Mouse (Mus musculus): Measurements from ENCODE around the gene Gadl1. TPM values are rescaled to one million over a fixed set of nuclear protein-coding genes. Genes with fewer than 3 reads are reported as not detected.

Gadl1 gene
- polyA plus RNA-seq, 1 experiment from 2014 or later, result 0.54 TPM

DNA sequence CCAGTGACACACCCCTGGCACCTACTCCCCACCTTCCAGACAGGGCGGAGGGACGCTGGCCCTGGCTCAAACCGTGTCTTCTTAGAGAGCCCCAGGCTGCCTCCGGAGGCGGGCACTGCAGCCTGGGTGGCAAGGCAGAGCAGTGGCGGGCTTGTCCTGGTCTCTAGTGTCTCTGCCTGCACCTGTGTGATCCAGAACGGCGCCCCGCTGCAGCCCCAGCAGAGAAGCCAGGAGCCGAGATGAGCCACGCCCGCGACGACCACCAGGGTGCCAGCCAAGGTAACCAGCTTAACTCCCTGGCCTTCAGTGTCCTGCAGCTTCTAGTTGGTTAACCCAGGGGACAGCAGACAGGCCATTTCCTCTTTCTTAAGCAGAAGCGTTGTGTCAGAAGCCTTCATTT is 930 bp upstream of the Gadl1 start:
- Histone ChIP-seq H3K4me3 (peak overlapping the region; percentile 11; the same call in 1 of the 2 replicates), H3K36me3 (no peaks in the 10 kb centered on the region), H3K4me1 (peaks cover 7% of the 10 kb centered on the region), H3K9me3 (replicated peaks) (no peaks in the 10 kb centered on the region), H3K27ac (replicated peaks) (0 out of 2 replicates have a peak overlapping the region, but pooled peaks have one; percentile 9), H3K27me3 (ENCODE audit: low read depth, poor library complexity, severe bottlenecking) (peaks cover 5% of the 10 kb centered on the region; the same call in 1 of the 2 replicates)
- 10% methylated on average over 15 of the region's 15 CpGs for WGBS
- peak; percentile 20 for DNase-seq (ENCODE audit: low spot score)

GRCm38 (mm10) chr9:115914006-115914405 is 4.8 kb downstream of the Gadl1 start:
- H3K36me3 ChIP-seq, result no peaks in the 10 kb centered on the region
- H3K27me3 ChIP-seq (ENCODE audit: low read depth, poor library complexity, severe bottlenecking), result no peaks in the 10 kb centered on the region
- no peaks in the 10 kb centered on the region for H3K9me3 ChIP-seq (replicated peaks)
- WGBS, result 80% methylated on average over 7 of the region's 7 CpGs
- no peaks in the 10 kb centered on the region for H3K4me1 ChIP-seq
- H3K27ac ChIP-seq (replicated peaks), result no peak overlapping the region
- DNase-seq (ENCODE audit: low spot score), result no peak
- no peak overlapping the region for H3K4me3 ChIP-seq

DNA sequence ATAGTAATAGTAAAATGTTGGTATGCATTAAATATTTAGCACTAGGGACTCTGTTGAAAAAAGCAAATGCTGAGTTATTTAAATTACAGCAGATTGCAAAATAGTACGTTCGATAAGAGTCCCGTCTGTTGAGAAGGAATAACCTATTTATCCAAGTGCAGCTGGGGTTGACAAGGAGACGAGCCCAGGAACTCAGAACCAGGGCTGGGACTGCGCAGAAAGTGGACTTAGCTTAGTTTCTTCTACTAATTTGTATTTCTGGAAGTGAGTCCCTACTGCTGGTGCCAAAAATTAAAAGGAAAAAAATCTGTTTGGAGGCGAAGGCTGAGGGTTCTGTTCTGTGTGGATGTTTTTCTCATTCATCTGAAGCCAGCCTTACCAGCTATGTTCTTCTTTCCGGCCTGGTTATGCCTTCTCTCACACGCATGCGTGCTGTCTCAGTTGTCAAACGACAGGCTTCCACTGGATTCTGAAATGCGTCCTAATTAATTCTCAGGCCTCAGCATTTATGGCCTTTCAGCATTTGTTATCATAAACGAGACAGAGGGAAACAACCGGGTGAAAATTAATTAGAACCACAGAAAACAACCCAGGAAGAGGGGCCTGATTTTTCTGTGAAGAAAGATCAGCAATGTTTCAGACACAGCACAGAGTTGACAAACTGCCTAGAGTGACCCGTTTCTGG is 6.5 kb downstream of the Gadl1 start:
- Histone ChIP-seq H3K27ac (replicated peaks) (no peak overlapping the region), H3K9me3 (replicated peaks) (no peaks in the 10 kb centered on the region), H3K36me3 (no peaks in the 10 kb centered on the region), H3K4me3 (no peak overlapping the region), H3K4me1 (no peaks in the 10 kb centered on the region), H3K27me3 (ENCODE audit: low read depth, poor library complexity, severe bottlenecking) (no peaks in the 10 kb centered on the region)
- WGBS, result 89% methylated on average over 14 of the region's 14 CpGs
- DNase-seq (ENCODE audit: low spot score), result no peak

- H3K9me3 ChIP-seq (replicated peaks), result no peaks in the 10 kb centered on the region
- no peak for DNase-seq (ENCODE audit: low spot score)
- WGBS, result 97% methylated on average over 3 of the region's 3 CpGs
- H3K4me1 ChIP-seq, result no peaks in the 10 kb centered on the region
- H3K36me3 ChIP-seq, result no peaks in the 10 kb centered on the region
- no peaks in the 10 kb centered on the region for H3K27me3 ChIP-seq (ENCODE audit: low read depth, poor library complexity, severe bottlenecking)
- no peak overlapping the region for H3K27ac ChIP-seq (replicated peaks)
- no peak overlapping the region for H3K4me3 ChIP-seq
These were observed 10.5 kb downstream of the Gadl1 start for GRCm38 (mm10) chr9:115919736-115920135.

GRCm38 (mm10) chr9:115922662-115923061 is 13.4 kb downstream of the Gadl1 start:
- H3K27ac ChIP-seq (replicated peaks), result no peak overlapping the region
- no peaks in the 10 kb centered on the region for H3K4me1 ChIP-seq
- 93% methylated on average over 10 of the region's 10 CpGs for WGBS
- H3K4me3 ChIP-seq, result no peak overlapping the region
- DNase-seq (ENCODE audit: low spot score), result no peak
- H3K36me3 ChIP-seq, result no peaks in the 10 kb centered on the region
- H3K27me3 ChIP-seq (ENCODE audit: low read depth, poor library complexity, severe bottlenecking), result no peaks in the 10 kb centered on the region
- no peaks in the 10 kb centered on the region for H3K9me3 ChIP-seq (replicated peaks)

GRCm38 (mm10) chr9:115924094-115924493 is 14.8 kb downstream of the Gadl1 start:
- H3K36me3 ChIP-seq, result no peaks in the 10 kb centered on the region
- 89% methylated on average over 1 of the region's 1 CpGs for WGBS
- no peak overlapping the region for H3K27ac ChIP-seq (replicated peaks)
- no peak for DNase-seq (ENCODE audit: low spot score)
- H3K9me3 ChIP-seq (replicated peaks), result no peaks in the 10 kb centered on the region
- H3K27me3 ChIP-seq (ENCODE audit: low read depth, poor library complexity, severe bottlenecking), result no peaks in the 10 kb centered on the region
- no peak overlapping the region for H3K4me3 ChIP-seq
- no peaks in the 10 kb centered on the region for H3K4me1 ChIP-seq

GRCm38 (mm10) chr9:115931803-115932202 is 22.5 kb downstream of the Gadl1 start:
- DNase-seq (ENCODE audit: low spot score), result no peak
- Histone ChIP-seq H3K36me3 (no peaks in the 10 kb centered on the region), H3K27ac (replicated peaks) (no peak overlapping the region), H3K9me3 (replicated peaks) (no peaks in the 10 kb centered on the region), H3K27me3 (ENCODE audit: low read depth, poor library complexity, severe bottlenecking) (no peaks in the 10 kb centered on the region), H3K4me1 (no peaks in the 10 kb centered on the region), H3K4me3 (no peak overlapping the region)
- 85% methylated on average over 2 of the region's 2 CpGs for WGBS

GRCm38 (mm10) chr9:115932741-115933140 is 23.5 kb downstream of the Gadl1 start:
- H3K27me3 ChIP-seq (ENCODE audit: low read depth, poor library complexity, severe bottlenecking), result no peaks in the 10 kb centered on the region
- H3K36me3 ChIP-seq, result no peaks in the 10 kb centered on the region
- DNase-seq (ENCODE audit: low spot score), result no peak
- no peak overlapping the region for H3K4me3 ChIP-seq
- no peak overlapping the region for H3K27ac ChIP-seq (replicated peaks)
- no peaks in the 10 kb centered on the region for H3K4me1 ChIP-seq
- H3K9me3 ChIP-seq (replicated peaks), result no peaks in the 10 kb centered on the region
- 89% methylated on average over 4 of the region's 4 CpGs for WGBS

GRCm38 (mm10) chr9:115933243-115933964 is 24.1 kb downstream of the Gadl1 start:
- DNase-seq (ENCODE audit: low spot score), result no peak
- no peak overlapping the region for H3K27ac ChIP-seq (replicated peaks)
- no peaks in the 10 kb centered on the region for H3K27me3 ChIP-seq (ENCODE audit: low read depth, poor library complexity, severe bottlenecking)
- H3K9me3 ChIP-seq (replicated peaks), result no peaks in the 10 kb centered on the region
- H3K4me1 ChIP-seq, result no peaks in the 10 kb centered on the region
- H3K36me3 ChIP-seq, result no peaks in the 10 kb centered on the region
- H3K4me3 ChIP-seq, result no peak overlapping the region
- WGBS, result 81% methylated on average over 7 of the region's 7 CpGs

DNA sequence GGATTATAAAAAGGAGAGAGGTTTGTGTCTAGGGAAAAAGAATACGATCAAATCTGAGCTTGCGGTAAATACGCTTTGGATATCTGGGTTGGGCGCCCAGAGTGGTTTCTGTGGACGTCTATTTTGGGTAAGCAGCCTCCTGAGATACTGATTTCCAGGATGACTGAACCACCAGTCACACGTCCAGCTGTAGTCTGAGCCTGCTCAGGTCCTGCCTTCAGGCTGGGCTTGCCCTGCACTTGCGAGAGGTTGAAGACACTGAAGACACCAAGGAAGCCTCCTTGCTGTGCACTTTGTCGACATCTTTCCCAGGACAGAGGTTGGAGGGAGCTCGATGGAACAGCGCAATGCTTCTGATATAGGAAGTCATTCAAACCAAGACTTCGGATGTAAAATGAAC is 25.0 kb downstream of the Gadl1 start:
- Histone ChIP-seq H3K4me3 (no peak overlapping the region), H3K9me3 (replicated peaks) (no peaks in the 10 kb centered on the region), H3K27ac (replicated peaks) (no peak overlapping the region), H3K27me3 (ENCODE audit: low read depth, poor library complexity, severe bottlenecking) (no peaks in the 10 kb centered on the region), H3K36me3 (no peaks in the 10 kb centered on the region), H3K4me1 (no peaks in the 10 kb centered on the region)
- DNase-seq (ENCODE audit: low spot score), result no peak
- 92% methylated on average over 11 of the region's 11 CpGs for WGBS

DNA sequence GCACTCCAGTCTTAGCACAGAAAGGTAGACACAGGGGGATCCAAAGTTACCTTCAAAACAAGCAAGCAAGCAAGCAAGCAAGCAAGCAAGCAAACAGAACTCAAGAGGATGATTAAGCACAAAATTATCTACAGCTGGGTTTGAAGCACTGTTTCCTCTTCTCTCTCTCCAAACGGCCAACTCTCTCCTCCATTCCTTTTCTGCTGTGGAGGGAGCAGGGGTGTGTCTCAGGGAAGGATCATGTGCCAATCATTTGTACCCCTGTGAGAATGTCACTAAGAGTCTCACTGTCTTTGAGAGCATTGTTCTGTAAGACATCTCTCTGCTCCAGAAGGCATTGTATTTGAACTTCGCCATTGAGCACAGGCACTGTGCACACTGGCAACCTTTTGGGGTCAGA is 27.1 kb downstream of the Gadl1 start:
- Histone ChIP-seq H3K4me1 (no peaks in the 10 kb centered on the region), H3K36me3 (no peaks in the 10 kb centered on the region), H3K27ac (replicated peaks) (no peak overlapping the region), H3K27me3 (ENCODE audit: low read depth, poor library complexity, severe bottlenecking) (no peaks in the 10 kb centered on the region), H3K9me3 (replicated peaks) (no peaks in the 10 kb centered on the region), H3K4me3 (no peak overlapping the region)
- WGBS, result 78% methylated on average over 2 of the region's 2 CpGs
- DNase-seq (ENCODE audit: low spot score), result no peak

GRCm38 (mm10) chr9:115937915-115938314 is 28.7 kb downstream of the Gadl1 start:
- H3K4me1 ChIP-seq, result peaks cover 6% of the 10 kb centered on the region
- H3K4me3 ChIP-seq, result no peak overlapping the region
- H3K9me3 ChIP-seq (replicated peaks), result no peaks in the 10 kb centered on the region
- no peaks in the 10 kb centered on the region for H3K27me3 ChIP-seq (ENCODE audit: low read depth, poor library complexity, severe bottlenecking)
- H3K36me3 ChIP-seq, result no peaks in the 10 kb centered on the region
- no peak overlapping the region for H3K27ac ChIP-seq (replicated peaks)
- 93% methylated on average over 5 of the region's 5 CpGs for WGBS
- no peak for DNase-seq (ENCODE audit: low spot score)

- Histone ChIP-seq H3K9me3 (replicated peaks) (no peaks in the 10 kb centered on the region), H3K4me3 (no peak overlapping the region), H3K36me3 (no peaks in the 10 kb centered on the region), H3K27me3 (ENCODE audit: low read depth, poor library complexity, severe bottlenecking) (no peaks in the 10 kb centered on the region), H3K27ac (replicated peaks) (no peak overlapping the region), H3K4me1 (peaks cover 12% of the 10 kb centered on the region)
- DNase-seq (ENCODE audit: low spot score), result no peak
- 91% methylated on average over 3 of the region's 3 CpGs for WGBS
These were observed 30.2 kb downstream of the Gadl1 start for GRCm38 (mm10) chr9:115939420-115939819.

Measured in midbrain, embryonic 10.5 days (tissue).